Mouse (Mus musculus) liver (tissue): ENCODE data around the gene Ptprq.

Experiments used
- DNase-seq: peaks from one replicate; pipeline ENCODE4 v3.0.0-alpha.2; 2020; ENCODE audit warnings: mixed read lengths

The Ptprq gene

DNA sequence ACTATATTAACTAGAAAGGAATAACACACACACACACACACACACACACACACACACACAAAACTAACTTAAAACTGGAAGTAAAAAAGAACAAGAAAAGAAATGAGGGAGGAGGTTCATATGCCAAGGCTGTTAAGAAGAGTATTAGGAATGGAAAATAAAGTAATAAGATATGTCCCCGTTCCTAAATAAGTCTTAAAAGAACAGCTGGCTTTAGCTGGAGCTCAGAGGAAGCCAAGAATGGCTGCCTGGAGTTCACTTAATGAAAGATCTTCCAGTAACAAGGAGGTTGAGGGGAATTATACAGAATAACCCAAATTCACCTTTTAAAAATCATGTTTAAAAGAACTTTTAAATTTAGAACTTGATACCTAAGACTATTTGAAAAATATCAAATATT, 93.2 kb downstream of the Ptprq start:
- DNase-seq: no peak

DNA sequence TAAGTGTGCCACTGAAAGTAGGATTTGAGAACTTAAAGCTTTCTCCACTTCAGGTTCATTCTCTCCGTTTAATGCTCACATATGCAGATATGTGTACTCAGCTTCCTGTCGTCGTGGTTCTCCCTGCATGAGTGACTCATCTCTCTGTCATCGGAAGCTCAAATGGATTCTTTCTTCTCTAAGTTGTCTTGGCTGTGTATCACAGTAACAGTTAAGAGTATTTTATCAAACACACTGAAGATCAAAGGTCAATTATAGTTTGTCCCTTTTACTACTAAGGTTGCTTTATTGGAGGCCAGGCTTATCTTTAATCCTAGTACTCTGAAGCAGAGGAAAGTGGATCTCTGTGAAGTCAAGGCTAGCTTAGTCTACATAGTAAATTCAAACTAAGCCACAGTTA, 95.6 kb downstream of the Ptprq start:
- no peak for DNase-seq

DNA sequence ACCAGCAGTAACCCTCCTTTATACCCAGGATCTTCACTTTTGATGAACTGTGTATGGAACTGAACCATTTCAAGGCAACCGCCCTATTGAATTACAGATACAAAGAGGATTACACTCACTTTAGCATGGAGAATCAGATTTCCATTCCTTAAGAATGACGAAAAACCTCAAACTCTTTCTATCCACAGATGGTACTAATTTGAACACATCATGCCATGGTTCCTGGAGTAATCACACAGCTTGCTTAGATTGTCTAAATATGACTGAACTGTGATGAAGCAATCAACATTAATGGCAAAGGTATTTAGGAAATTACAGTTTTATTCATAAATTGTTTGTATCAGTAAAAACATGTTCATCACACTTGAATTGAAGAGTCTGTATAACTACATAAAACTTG, 104.4 kb downstream of the Ptprq start:
- no peak for DNase-seq

DNA sequence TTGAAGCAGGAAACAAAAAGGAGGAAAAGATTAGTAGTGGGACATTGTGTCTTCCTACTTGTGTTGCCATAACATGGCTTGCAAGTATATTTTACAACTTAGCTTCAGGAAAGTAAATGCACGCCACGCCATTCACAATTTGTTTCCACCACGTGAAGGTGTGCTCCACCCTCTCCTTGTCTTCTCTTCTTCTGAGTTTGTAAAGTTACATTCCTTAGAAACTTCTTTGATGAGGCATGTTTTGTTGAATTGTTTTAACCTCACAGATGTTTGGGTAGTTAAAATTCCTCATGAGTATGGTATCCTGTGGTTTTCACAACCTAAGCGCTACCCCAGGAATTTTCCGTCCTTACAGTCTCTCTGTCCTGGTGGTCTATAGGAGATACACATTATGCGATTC, 118.5 kb downstream of the Ptprq start:
- no peak for DNase-seq

DNA sequence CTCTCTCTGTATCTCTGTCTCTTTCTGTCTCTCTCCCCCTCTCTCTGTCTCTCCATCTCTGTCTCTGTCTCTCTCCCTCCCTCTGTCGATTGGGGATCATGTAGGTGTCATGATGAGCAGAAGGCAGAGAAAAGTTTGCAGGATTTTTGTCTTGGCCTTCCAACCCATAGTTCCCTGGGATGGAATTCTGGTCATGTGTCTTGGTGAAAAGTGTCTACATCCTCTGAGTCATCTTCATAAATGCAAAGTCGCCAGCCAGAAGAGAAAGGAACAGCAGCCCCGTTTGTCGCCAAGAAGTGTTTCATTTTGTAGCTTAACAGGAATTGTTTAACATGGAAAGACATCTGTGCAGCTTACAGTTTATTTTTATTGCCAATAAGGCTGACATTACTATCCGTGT, 136.5 kb downstream of the Ptprq start:
- DNase-seq: no peak

DNA sequence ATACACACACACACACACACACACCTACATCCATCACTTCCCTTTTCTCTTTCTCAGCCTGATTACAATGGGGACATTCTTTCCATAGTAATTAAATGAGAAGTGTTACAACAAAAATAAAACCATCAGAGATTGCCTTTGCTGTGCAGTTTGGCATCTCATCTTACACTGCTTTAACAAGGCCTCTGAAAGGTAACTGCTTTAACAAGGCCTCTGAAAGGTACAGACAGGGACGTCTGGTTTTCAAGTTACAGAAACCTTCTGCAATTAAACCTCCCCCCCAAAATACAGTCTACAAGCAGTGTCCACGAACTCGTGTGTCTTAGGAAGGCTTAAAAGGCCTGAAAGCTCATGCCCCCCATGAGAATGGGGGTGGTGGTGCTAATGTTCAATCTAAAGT, 150.8 kb downstream of the Ptprq start:
- DNase-seq: no peak

DNA sequence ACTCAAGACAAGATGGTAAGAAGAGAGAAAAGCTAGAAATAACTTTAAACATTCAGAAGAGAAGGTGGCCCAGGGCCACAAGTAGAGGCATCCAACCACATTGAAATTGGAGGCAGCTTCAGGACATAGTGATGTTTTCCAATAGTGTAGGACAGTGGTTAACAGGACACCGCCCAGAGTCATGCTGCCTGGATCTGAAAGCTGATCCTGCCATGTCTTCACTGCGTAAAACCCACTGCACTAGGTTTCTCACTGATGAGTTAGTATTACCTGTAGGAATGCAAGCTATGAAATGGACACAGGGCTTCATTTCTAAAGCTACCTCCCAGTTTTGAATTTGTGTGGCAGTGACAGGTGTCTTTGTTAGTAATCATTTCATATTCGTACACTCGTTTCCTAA, 151.6 kb downstream of the Ptprq start:
- no peak for DNase-seq

DNA sequence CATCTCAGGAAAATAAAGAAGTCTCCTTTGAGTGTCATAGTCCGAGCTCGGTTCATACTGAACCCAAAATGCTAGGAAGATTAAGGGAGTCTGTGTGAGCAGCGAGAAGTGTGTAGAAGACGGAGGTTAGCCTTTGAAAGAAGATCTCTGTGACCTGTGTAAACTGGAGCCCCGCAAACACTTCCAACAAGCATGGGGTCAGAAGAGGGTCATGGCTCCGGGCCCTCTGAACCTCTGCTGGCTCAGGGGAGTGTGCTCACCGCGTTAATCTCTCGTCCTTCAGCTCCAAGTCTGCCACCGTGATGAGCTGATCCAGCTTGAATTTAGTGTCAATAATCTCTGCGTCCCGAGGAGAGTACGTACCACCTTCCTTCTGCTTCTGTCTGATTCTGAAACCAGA, 157.0 kb downstream of the Ptprq start:
- DNase-seq: no peak

DNA sequence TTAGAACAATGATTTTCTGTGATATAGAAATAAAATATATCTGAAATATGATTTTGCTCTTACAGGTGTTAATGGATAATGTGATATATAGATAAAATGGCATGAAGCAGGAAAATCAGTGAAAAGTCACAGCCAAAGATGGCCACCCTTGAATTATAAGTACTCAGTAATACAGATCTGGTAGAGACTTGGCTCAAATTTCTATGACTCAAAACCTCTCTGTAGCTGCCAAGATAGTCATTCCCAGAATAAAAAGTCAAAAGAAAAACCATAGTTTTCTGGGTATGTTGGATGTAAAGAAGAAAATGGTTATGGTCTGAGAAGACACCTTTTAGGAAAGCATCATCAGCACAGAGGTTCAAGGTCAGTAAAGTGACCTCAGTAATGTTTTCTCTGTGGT, 159.0 kb downstream of the Ptprq start:
- no peak for DNase-seq

DNA sequence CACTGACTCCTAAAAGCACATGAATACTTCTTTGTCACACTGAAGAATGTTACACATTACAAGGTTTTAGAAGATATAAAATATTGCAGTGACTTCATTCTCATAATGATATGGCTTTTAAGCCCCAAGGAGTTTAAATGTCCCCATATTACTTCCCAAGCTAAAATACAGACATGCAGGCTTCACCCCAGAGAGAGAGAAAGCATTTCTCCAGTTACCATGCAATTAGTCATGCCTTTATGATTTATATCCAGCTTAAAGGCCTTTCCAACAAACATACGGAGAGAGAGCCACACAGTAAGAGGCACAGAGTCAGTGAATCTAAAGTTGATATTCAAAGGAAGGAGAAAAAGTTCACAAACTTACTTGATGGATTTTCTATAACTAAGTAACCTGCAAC, 176.8 kb downstream of the Ptprq start:
- DNase-seq: no peak

DNA sequence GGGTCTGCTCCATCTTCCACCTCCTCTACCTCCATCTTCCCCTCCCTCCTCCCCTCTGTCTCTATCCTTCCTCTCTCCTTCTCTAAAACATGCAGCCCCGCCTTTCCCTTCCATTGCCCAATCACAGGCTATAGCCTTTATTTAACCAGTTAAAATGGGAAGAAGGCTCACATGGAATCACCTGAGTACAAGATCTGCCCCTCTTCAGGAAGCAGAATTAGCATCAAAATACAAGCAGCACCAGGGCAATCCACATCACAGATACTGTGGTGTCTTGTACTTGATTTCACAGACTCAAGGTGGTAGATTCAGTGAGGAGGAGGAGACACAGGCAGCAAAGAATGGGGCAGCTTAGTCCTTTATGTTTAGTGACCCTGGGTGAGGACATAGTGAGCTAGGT, 191.1 kb downstream of the Ptprq start:
- DNase-seq: no peak

DNA sequence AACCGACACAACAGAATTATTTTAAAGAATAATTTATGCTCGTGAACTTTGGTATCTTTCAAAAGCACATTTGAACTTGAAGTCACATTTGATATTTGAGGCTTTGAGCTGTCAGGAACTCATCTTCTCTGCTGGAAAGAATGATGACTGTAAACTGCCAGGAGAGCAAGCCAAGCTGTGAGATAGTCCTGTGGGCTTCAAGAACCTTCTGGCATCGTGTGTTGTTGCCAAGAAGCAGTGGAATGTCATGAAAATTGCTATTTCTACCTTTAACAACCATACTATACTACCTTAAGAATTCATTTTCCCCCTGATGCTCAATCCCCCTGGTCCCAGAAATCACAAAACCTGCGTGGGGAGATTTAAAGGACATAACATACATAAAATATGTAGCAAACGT, 200.6 kb downstream of the Ptprq start:
- no peak for DNase-seq

DNA sequence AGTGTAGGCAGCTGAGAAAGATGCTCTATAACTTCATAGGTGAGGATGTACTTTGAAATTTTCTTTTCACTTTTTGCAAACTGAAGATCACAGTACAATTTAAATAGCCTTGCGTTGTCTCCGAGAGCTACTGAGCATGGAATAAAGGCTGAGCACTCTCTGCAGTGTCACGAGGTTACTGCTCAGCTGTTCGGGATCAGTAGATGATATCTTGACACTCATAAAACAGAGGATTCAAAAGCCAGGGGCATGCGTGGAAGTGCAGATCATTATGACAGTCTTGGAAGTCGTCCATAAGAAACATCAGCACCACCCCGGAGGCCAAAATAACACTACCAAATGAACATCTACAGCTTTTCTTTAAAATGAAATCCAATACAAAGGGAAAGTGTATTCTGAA, 203.2 kb downstream of the Ptprq start:
- DNase-seq: no peak

DNA sequence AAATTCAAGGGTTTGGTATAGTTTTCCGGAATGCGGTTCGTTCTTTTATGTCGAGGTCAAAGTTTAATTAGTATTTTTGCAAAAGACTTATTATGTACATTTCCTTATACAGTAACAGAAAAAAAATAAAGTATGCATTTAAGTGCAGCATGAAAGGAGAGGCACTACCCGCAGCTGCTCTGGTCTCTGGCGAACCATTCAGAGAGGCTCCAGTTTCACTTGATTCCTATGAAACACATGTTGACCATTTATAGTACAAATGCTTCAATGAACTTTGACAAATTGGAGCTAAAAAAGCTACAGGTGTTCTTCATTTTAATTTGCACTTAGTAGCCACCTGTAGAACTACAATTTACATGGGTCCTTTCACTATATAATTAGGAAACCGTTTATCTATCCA, 205.1 kb downstream of the Ptprq start:
- DNase-seq: no peak

DNA sequence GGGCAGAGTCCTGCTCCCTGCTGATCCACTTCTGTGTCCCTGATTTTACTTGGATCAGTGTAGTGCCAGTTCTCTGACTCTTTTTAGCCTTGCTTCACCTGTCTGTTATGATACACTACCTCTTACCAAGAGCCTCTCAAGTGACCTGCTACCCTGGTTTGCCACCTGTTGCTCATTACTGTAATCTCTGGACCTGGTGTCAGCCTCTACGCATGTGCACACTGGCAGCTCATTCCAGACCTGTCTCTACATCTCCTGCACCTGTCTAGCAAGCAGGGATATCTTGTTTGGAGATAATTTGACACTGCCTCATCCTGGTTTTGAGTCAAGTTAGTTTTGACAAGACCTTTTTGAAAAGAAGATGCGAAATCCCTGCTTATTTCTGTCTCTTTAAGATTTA, 213.5 kb downstream of the Ptprq start:
- DNase-seq: no peak

DNA sequence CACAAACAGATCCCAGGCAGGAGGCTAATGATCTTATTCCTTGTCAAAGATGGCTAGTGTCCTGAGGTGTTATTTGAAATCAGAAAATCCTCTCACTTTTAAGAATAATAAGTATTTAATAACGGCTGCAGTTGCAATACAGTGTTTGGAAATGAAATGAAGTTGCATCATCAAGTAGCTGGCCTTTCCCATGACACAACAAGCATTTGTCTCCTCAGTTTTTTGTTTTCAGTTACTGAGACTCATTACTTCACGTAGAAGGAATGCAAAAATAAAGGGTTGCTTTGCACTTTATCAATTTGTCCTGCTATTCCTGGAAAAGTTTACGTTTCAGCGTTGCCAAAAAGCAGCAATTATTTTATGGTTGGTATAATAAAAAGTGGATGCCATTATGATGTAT, 216.4 kb downstream of the Ptprq start:
- no peak for DNase-seq

DNA sequence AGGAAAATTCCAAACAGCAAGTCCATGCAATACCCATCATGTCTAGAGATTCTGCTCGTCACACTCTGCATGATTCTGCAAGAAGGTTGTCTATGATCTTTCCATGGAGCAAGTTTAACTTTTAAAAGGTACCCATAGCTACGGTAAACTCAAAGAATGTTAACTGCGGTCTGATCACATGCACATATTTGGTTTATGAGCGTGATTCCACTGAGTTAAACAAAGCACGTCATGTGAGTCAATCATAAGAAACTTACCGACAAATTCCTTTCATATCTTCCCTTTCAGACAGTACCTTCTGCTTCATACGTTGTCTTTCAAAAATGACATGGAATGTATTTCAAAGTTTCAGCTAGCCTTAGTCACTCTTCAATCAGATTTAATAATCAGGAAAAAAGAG, 217.7 kb downstream of the Ptprq start:
- DNase-seq: no peak

DNA sequence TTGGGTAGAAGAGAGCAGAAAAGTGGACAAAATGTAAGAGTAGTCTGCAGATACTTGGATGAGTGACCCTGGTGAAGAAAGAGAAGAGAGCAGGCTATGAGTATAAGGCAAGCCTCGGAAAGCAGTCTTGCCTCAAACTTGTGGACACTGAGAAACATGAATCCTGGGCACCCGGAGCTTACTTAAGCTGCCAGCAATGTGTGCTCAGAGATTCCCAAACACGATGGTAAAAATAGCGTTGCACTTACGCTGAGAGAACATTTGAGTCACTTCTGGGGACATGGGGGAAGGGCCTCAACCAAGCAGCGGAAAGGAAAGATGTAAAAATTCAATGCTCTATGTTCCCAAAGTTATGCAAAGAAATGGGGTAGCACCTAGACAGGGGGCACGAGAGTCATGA, 220.2 kb downstream of the Ptprq start:
- DNase-seq: no peak

DNA sequence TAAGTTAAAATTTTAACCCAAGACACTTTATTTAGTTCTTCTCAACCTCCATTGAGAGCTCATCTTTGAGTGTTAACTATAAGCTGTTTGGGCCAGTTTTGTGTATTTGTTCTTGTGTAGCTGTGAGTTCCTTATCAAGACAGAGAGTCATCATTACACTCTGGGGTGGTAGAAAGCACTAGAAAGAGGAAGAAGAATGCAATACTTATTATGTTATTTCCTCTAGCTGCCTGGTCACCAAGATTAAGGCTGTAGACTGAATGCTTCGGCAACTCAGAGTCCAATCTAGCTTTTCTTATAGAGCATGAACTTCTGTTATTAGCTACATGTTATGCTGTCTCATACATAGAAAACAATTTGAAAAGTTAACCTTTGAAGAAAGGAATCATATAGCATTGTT, 223.4 kb downstream of the Ptprq start:
- no peak for DNase-seq

DNA sequence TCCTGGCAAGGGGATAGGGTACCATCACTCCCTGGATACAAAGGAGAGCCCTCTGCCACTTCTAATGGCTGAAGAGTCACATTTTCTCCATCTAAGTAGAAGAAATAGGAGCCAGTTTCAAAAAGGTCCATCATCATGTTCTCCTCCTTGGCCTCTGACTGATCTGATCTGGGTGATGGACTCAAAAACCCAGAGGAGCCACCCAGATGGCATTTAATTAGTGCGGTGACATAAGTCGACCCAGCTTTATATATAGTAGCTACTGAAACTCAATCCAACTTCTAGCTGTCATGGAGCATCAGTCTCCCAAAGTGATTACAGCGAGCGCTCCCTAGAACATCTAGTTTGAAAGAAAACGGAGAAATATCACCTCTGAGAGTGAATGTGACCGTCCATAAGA, 225.3 kb downstream of the Ptprq start, which contains the start of gene Myf6:
Gene Myf6, minus strand, starts transcription at position 170 of the 400 bp plus-strand sequence.
- DNase-seq: no peak

DNA sequence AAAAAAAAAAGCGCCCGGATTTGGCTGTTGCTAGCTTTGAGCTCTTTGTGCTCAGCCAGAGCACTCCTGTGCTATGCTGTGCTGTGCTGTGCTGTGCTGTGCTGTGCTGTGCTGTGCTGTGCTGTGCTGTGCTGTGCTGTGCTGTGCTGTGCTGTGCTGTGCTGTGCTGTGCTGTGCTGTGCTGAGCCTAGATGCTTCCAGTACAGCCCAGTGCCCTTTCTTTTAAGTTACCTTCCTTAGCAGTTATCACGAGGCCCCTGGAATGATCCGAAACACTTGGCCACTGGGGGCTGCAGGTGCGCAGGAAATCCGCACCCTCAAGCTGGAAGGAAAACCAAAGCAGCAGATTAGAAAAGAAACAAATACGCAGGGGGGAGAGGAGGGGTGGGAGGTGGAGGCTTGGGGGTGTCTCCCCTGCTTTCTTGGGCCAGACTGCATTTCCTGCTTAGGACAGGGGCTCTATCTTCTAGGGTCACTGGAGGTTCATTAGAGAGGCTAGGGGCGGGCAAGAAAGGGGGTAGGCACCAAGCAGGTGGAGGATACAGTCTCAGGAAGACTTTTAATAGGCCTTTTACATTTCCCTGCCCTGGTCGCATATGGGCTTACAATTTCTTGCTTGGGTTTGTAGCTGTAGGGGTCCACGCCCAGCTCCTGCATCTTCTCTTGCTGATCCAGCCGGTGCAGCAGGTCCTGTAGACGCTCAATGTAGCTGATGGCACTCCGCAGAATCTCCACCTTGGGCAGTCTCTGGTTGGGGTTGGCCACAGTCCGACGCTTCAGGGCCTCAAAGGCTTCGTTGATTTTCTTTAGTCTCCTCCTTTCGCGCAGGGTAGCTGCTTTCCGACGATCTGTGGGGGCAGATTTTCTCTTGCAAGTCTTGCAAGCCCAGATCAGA, 226.0 kb downstream of the Ptprq start:
- DNase-seq: no peak

DNA sequence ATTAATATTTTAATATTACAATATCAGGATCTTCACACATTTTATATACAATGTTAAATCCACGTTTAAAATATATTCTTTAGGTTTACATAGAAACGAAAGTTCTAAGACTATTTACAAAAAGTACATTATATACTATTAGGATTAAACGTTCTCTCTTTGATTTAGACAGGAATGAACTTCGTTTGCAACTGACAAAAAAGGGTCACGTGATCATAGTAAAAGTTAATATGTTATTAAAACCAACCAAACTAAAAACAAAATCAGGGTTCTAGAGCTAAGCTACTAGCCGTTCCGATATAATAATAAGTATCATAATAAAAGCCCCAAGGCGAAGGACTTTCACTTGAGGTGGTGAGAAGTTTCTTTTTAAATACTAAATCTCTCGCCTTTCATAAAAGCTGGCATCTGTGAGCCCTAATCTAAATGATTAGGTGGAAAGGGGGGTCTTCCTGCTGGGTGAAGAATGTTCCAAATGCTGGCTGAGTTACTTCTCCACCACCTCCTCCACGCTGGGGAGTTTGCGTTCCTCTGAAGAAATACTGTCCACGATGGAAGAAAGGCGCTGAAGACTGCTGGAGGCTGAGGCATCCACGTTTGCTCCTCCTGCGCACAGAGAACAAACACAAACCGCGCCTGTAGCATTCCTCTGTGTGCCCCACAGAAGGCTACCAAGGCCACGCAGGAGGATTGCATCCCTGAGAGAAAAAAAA, 226.8 kb downstream of the Ptprq start:
- no peak for DNase-seq

DNA sequence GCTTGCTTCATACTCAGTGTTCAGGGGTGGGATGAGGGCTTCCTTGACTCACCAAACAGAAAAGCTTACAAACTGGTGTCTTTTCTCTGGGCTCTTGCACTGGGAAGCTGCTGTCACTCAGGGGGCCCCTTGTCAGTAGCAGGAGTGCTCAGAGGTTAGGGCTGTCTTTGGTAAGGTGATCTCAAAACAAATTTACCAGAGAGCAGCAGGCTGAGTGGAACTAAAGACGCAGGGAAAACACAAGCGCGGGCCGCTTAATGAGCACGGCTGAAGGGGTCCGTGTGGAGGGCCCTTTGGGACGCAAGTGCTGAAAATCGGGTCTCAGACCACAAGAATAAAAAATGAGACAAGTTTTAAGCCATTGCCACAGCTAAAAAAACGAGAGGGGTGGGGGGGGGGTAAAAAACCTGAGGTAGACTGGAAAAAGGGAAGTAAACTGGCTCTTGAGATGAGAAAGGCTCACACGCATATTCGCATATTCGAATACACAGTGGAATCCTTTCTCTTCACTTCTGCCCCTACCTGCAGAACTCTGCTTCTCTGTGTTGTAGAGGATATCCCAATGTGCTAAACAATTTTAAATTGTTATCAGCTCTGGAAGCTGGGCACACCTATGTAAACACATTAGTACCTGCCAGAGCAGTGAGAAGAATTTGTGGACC, 231.1 kb downstream of the Ptprq start:
- DNase-seq: no peak

DNA sequence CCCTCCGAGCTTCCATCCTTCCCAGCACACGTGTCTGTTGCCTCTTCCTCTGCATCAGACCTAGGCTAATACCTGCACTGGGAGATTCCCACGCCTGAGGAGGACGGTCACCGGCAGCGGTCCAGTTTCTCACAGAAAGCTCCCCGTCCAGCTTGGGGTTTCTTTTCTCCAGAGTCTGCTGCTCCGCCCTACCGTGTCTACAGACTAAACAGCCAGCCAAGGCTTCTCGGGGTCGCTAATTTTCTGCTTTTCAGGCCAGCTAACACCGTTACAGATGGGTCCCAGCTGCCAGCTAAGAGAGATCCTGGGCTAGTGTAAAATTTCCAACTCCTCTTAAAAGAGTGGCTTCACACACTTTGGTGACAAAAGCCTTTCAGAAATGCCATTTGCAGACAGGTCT, 233.1 kb downstream of the Ptprq start:
- DNase-seq: no peak
